Mouse (Mus musculus) E14TG2a.4 (cell line): ENCODE data around the gene Ocln.
A peak's percentile ranks its signal among the peaks of the same experiment; 100 is the strongest.
"Not testable (repeated sequence)": the region's sequence is repeated elsewhere in the genome, so short reads cannot be mapped to it uniquely, and the experiment has no call there.

Experiments
- H3K27me3 ChIP-seq: 2 replicates; pipeline ENCODE4 v1.6.1; 2014; ENCODE audit warnings: low read length, control low read depth; ENCODE audit not compliant: insufficient read depth
- H3K36me3 ChIP-seq: 2 replicates; pipeline ENCODE4 v1.6.1; 2014; ENCODE audit warnings: low read length, control low read depth; ENCODE audit not compliant: insufficient read depth
- H3K4me1 ChIP-seq: replicated peaks from 2 replicates; pipeline ENCODE4 v1.6.1; 2014; ENCODE audit warnings: low read depth, low read length, control low read depth
- H3K4me3 ChIP-seq: replicated peaks from 2 replicates; pipeline ENCODE4 v1.5.1; 2014; ENCODE audit warnings: mild to moderate bottlenecking, low read length
- H3K9me3 ChIP-seq: 2 replicates; pipeline ENCODE4 v1.6.1; 2014; ENCODE audit warnings: low read length, control low read depth
- CTCF ChIP-seq: conservative IDR thresholded peaks from 2 replicates; pipeline ENCODE4 v1.5.1; 2014; ENCODE audit warnings: low read length
- NANOG ChIP-seq: IDR thresholded peaks from 2 replicates; pipeline ENCODE4 v1.6.1; 2014; ENCODE audit warnings: borderline replicate concordance, low read length, mixed read lengths
- POU5F1 ChIP-seq: IDR thresholded peaks from 2 replicates; pipeline ENCODE4 v1.6.1; 2014; ENCODE audit warnings: low read length, borderline replicate concordance

Gene Ocln

DNA sequence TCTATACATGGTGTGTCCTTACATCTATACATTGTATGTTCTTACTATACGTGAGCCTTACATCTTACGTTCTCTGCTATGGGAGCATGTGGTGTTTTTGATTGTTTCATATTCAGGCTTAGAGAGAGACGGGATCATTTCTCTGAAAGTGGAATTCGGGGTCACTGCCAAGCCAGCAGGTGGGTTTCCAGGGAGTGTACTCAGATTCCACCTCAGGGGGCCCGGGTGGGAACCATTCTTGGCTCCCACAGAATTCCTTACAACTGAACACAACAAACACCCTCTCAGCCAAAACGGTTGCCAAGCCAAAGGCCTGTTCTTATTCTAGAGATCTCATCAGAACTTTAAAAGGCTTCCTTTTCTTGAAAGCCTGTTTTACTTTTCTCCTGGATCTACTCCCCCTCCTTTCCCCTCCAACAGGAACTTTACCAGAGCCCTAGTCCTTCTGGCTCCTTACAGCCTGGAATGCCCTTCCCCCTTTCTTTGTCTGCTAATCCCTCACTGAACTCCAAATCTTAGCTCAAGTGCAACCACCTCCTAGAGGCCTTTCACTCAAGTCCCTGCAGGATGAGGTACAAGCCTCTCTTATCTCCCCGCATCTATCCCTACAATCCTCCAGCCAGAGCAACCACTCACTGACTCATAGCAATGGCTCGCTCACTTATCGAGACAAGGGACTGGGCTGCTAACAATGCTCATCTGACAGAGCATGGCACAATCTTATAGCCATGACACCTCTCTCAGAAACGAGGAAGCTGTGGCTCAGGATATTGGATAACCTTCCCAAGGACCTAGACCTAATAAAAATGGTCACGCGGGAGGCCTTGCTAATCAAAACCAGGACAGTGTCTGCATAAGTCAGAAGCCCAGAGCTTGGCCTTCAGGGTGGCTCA is 36.1 kb downstream of the Ocln start:
- no peaks in the 10 kb centered on the region for H3K27me3 ChIP-seq

GRCm38 (mm10) chr13:100512792-100513191 is 39.7 kb downstream of the Ocln start:
- Histone ChIP-seq H3K27me3 (no peaks in the 10 kb centered on the region), H3K36me3 (no peaks in the 10 kb centered on the region), H3K4me1 (peaks cover 21% of the 10 kb centered on the region), H3K9me3 (no peaks in the 10 kb centered on the region), H3K4me3 (no peak overlapping the region)
- TF ChIP-seq NANOG: no peak
- no peak for TF ChIP-seq POU5F1
- no peak for TF ChIP-seq CTCF

More for the DNA sequence above, 36.1 kb downstream of the Ocln start:
- no peak for TF ChIP-seq POU5F1
- TF ChIP-seq NANOG: no peak
- TF ChIP-seq CTCF: no peak
- H3K4me3 ChIP-seq: no peak overlapping the region
- H3K4me1 ChIP-seq: peaks cover 21% of the 10 kb centered on the region
- H3K9me3 ChIP-seq: no peaks in the 10 kb centered on the region
- H3K36me3 ChIP-seq: no peaks in the 10 kb centered on the region

DNA sequence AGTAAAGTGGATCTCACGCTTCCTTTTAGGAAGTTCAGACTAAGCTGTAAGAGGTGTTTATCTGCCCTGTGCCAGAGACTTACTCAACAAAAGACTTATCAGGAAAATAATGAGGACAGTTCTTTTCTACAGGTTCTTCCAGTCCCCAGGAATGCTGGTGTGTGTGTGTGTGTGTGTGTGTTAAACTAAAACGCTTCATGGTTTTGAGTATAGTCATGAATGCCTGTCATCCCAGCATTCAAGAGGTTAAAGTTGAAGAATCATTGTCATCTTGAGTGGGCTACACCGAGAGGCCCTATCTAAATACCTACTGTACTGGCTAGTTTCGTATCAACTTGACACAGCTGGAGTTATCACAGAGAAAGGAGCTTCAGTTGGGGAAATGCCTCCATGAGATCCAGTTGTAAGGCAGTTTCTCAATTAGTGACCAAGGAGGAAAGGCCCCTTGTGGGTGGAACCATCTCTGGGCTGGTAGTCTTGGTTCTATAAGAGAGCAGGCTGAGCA is 40.6 kb downstream of the Ocln start:
- TF ChIP-seq CTCF (no peak), POU5F1 (no peak), NANOG (no peak)
- no peaks in the 10 kb centered on the region for H3K36me3 ChIP-seq
- no peaks in the 10 kb centered on the region for H3K9me3 ChIP-seq
- peaks cover 19% of the 10 kb centered on the region for H3K4me1 ChIP-seq
- H3K4me3 ChIP-seq: no peak overlapping the region
- H3K27me3 ChIP-seq: no peaks in the 10 kb centered on the region

GRCm38 (mm10) chr13:100511146-100511859 is 41.2 kb downstream of the Ocln start:
- Histone ChIP-seq H3K9me3 (no peaks in the 10 kb centered on the region), H3K27me3 (no peaks in the 10 kb centered on the region), H3K36me3 (no peaks in the 10 kb centered on the region), H3K4me1 (peaks cover 13% of the 10 kb centered on the region), H3K4me3 (no peak overlapping the region)
- no peak for TF ChIP-seq POU5F1
- TF ChIP-seq CTCF: no peak
- no peak for TF ChIP-seq NANOG

GRCm38 (mm10) chr13:100499625-100500024 is 52.9 kb downstream of the Ocln start:
- H3K4me3 ChIP-seq, H3K9me3 ChIP-seq, H3K27me3 ChIP-seq, H3K36me3 ChIP-seq, H3K4me1 ChIP-seq: not testable (repeated sequence)

DNA sequence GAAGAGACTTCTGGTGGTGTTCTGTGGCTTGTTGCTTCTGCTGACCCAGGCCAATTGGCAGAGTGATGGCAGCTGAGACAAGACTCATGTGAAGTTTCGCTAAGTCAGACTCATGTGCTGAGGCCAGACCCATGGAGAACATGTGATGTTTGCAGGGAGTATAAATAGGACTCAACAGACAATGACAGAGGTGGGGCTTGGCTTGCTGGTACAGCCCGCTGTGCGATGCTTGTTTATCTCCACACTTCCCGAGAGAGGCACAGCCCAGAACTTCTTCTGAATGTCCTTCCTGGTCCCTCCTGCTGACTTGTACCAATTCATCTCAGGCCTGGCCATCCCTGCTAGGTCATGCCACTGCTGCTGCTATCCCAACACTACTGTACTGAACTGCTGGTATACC is 57.2 kb downstream of the Ocln start:
- Histone ChIP-seq H3K4me1 (peaks cover 10% of the 10 kb centered on the region), H3K27me3 (no peaks in the 10 kb centered on the region), H3K9me3 (no peaks in the 10 kb centered on the region), H3K4me3 (no peak overlapping the region), H3K36me3 (no peaks in the 10 kb centered on the region)
- TF ChIP-seq CTCF: no peak
- TF ChIP-seq POU5F1: no peak
- no peak for TF ChIP-seq NANOG

- peak; percentile 35 for TF ChIP-seq CTCF
- not testable (repeated sequence) for H3K4me3 ChIP-seq, H3K27me3 ChIP-seq, H3K36me3 ChIP-seq, H3K9me3 ChIP-seq
- H3K4me1 ChIP-seq: peaks cover 10% of the 10 kb centered on the region
These were observed 58.1 kb downstream of the Ocln start for GRCm38 (mm10) chr13:100494370-100494769.

DNA sequence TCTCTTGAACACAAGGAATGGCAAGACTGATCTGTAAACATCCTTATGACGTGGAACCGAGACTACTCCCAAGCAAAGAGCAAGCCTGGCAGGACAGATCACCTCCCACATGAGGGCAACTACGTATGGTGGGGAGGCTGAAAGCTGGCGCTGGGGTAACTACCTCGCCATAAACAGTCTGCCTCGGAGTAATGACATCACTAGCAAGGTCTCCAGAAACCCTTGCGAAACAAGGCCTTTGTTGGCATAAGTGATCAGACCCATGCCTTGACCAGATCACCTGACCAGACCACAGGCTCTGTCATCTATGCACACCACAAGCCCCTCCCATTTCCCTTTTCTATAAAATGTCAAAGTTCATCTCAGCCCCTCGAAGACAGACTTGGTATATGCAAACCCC is 59.2 kb downstream of the Ocln start:
- TF ChIP-seq CTCF: no peak
- TF ChIP-seq POU5F1: no peak
- no peak for TF ChIP-seq NANOG
- Histone ChIP-seq H3K27me3 (no peaks in the 10 kb centered on the region), H3K4me3 (no peak overlapping the region), H3K9me3 (no peaks in the 10 kb centered on the region), H3K4me1 (peaks cover 10% of the 10 kb centered on the region), H3K36me3 (peaks cover 14% of the 10 kb centered on the region)
